ENCODE assay signal across 22 mouse cellular contexts in the genomic region with DNA sequence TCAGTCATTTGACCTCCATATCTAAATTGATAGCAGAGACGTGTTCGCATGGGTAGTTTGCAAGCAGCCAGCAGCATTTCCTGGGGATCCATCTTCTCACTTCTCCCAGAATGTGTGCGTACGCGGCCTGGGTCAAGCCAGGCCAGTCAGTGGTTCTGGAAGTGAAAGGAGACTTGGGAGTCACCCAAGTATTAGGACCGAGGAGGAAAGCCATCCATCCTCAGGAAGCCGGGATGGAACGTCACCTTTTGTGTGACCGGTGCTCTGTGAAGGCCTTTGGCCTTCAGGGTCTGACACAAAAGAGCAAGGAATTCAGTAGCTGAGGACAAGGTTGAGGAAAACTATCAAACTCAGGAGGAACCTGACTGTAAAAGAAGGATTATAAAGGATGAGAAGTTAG.
A peak's percentile ranks its signal among the peaks of the same experiment; 100 is the strongest.
DNase-seq lines count a peak whose midpoint lies in the region; ATAC-seq and TF ChIP-seq lines count a peak whose summit lies in the region.
"Had no signal": no experiment of that assay in that cellular context is flagged by ENCODE, and none has a peak within 500 bp of the region (broad histone marks: within the 10 kb centered on the region; RNA-seq: fewer than 3 reads in every experiment).

No protein-coding gene starts in this region.

- DNase-seq in adrenal gland, postnatal 14 days: peak; percentile 41
- no peak for DNase-seq in adrenal gland, postnatal 4 days (ENCODE audit: low spot score in 2 of 2)
- DNase-seq in kidney, adult 2 months: peak; percentile 85
- DNase-seq in kidney, adult 18-20 months: no peak
- DNase-seq in lung, postnatal 36 days: peak; percentile 42
- no peak for DNase-seq in lung, postnatal 0 days (ENCODE audit: low spot score)
- peak; percentile 60 to 78 for DNase-seq in kidney, postnatal 36 days
- no peak for DNase-seq in layer of hippocampus, postnatal 25 days (ENCODE audit: extremely low spot score in 1 of 2, low spot score in 1 of 2)
- DNase-seq: cerebellum, adult 2 months; cerebellum, postnatal 25 days; gastrocnemius, postnatal 36 days; retina, postnatal 1 day; right cerebral cortex, postnatal 25 days; spleen, adult 18-20 months had no signal

- ATAC-seq in lung, postnatal 0 days: no peak
- ATAC-seq: midbrain, embryonic 16.5 days had no signal

- H3K4me1 ChIP-seq in kidney, adult 2 months (ENCODE audit: control insufficient read depth, insufficient read depth, low read length): peaks cover 10% of the 10 kb centered on the region; the same call in 1 of the 2 replicates
- H3K4me1 ChIP-seq in lung, postnatal 0 days (ENCODE audit: insufficient read depth, low read depth, low read length): no peaks in the 10 kb centered on the region

- no peak for TF ChIP-seq EP300 in lung, postnatal 0 days (IDR thresholded peaks at IDR 0.05)

- no peaks in the 10 kb centered on the region for H3K36me3 ChIP-seq in kidney, adult 2 months (ENCODE audit: control insufficient read depth, insufficient read depth, low read length)
- no peaks in the 10 kb centered on the region for H3K36me3 ChIP-seq in lung, postnatal 0 days (ENCODE audit: insufficient read depth, low read length)
- H3K36me3 ChIP-seq: embryonic facial prominence, embryonic 12.5 days; hindbrain, embryonic 15.5 days; midbrain, embryonic 10.5 days; neural tube, embryonic 13.5 days had no signal

- H3K4me2 ChIP-seq in lung, postnatal 0 days (replicated peaks; ENCODE audit: low read depth, low read length): no peak overlapping the region
- H3K4me2 ChIP-seq: embryonic facial prominence, embryonic 12.5 days; hindbrain, embryonic 15.5 days; neural tube, embryonic 13.5 days had no signal

- TF ChIP-seq CTCF in kidney, adult 2 months (conservative IDR thresholded peaks at IDR 0.05; ENCODE audit: insufficient read depth, insufficient read length, low read depth, low read length): no peak
- TF ChIP-seq CTCF in lung, postnatal 0 days (IDR thresholded peaks at IDR 0.05): no peak

- no peak for TF ChIP-seq POLR2A in kidney, adult 2 months (IDR thresholded peaks at IDR 0.05; ENCODE audit: low read depth, low read length)

- WGBS in kidney, adult 2 months: 47% methylated on average over 9 of the region's 9 CpGs
- WGBS in lung, postnatal 0 days: 75% methylated on average over 9 of the region's 9 CpGs

- no peaks in the 10 kb centered on the region for H3K27me3 ChIP-seq in kidney, adult 2 months (replicated peaks; ENCODE audit: control insufficient read depth, insufficient read depth, low read length)
- H3K27me3 ChIP-seq in lung, postnatal 0 days (replicated peaks; ENCODE audit: insufficient read depth, low read length): no peaks in the 10 kb centered on the region
- H3K27me3 ChIP-seq: embryonic facial prominence, embryonic 12.5 days; hindbrain, embryonic 15.5 days; neural tube, embryonic 13.5 days had no signal

- H3K4me3 ChIP-seq in kidney, adult 2 months (ENCODE audit: insufficient read depth, low read depth, low read length): no peak overlapping the region
- H3K4me3 ChIP-seq in lung, postnatal 0 days (ENCODE audit: low read depth, low read length): no peak overlapping the region
- H3K4me3 ChIP-seq: embryonic facial prominence, embryonic 12.5 days; hindbrain, embryonic 15.5 days; limb, embryonic 10.5 days; midbrain, embryonic 10.5 days; myocyte; neural tube, embryonic 13.5 days had no signal

- no peak overlapping the region for H3K27ac ChIP-seq in kidney, adult 2 months (ENCODE audit: insufficient read depth, low read depth, low read length)
- H3K27ac ChIP-seq in lung, postnatal 0 days (ENCODE audit: low read length): no peak overlapping the region
- H3K27ac ChIP-seq: embryonic facial prominence, embryonic 12.5 days; hindbrain, embryonic 15.5 days; limb, embryonic 10.5 days; macrophage; midbrain, embryonic 10.5 days; neural tube, embryonic 13.5 days had no signal

- no peaks in the 10 kb centered on the region for H3K9me3 ChIP-seq in lung, postnatal 0 days (ENCODE audit: low read length)
- H3K9me3 ChIP-seq: embryonic facial prominence, embryonic 12.5 days; hindbrain, embryonic 15.5 days; limb, embryonic 10.5 days; midbrain, embryonic 10.5 days; neural tube, embryonic 13.5 days had no signal

- no peak overlapping the region for H3K9ac ChIP-seq in lung, postnatal 0 days (replicated peaks; ENCODE audit: low read depth)
- H3K9ac ChIP-seq: embryonic facial prominence, embryonic 12.5 days; hindbrain, embryonic 15.5 days; neural tube, embryonic 13.5 days had no signal

Comparison
In these comparisons a context has a peak if more than half of its experiments do, and no peak if none do; other contexts are left out.
1. DNase-seq: peak in adrenal gland, postnatal 14 days (single experiment), kidney, adult 2 months (single experiment), lung, postnatal 36 days (single experiment) and kidney, postnatal 36 days (2 of 2); none in adrenal gland, postnatal 4 days (0 of 2), kidney, adult 18-20 months (single experiment), lung, postnatal 0 days (single experiment) and layer of hippocampus, postnatal 25 days (0 of 2).